Mouse (Mus musculus): Measurements from ENCODE around the gene Tspan18.

The Tspan18 gene

DNA sequence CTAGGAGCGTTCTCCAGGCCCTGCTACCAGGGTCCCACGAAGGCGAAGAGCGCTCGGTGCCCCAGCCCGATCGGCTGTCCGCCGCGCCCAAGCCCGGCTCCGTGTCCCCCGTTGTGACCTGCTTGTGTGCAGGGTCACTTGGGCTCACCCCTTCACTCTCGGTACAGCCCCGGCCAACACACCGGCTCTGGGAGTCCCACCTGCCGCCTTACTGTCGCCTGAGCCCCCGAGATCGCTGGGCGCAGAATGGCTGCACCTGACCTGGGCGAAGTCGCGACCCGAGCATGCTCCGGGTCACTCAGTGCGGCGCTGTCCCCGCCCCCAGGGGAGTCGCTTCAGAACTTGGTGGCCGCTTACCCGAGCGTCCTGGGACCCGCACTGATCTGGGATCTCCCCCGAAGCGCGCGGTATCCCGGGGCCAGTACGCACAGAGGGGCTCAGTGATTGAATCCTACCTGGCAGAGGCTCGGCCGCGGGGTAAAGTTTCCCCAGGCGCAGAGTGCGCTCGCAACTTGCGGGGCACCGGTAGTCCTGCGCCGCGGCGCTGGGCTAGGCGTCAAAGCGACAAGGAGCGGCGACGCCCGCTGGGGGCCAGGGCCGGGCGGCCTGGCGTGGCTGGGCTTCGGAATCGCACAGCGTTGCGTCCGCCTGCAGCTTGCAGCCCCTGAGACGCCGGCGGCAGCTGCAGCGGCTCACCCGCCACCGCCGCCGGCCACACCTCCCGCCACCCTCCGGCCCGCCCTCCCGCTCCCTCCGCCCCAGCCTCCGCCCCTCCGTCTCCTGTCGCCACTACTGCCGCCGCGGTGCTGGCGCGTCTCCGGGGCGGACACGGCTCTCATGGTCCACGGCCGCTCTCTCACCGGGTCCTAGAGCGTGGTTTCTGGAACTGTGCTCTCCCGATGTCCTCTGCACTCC lies at the start of gene Tspan18:
Gene Tspan18, minus strand, starts transcription at position 689 of the 915 bp plus-strand sequence.
- DNase-seq (ENCODE audit: low spot score), result peak; percentile 45

DNA sequence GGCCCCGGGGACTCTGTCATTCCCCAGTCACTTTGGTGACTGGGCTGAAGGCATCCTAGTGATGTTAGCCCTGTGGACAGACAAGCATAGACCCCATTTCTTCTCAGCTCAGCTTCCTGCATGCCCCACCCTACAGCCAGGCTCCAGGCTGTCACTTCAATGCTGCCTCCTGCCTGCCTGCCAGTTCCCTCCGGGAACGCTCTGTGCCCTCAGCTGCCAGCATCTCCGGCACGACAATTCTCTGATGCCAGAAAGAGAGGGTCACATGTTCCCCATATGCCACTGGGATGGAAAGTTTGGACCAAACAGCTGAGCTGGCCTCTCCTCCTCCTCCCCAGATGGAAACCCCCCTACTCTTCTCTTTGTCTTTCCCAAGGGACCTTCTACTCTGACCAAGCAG lies 49.5 kb upstream of the Tspan18 start:
- DNase-seq (ENCODE audit: low spot score), result no peak

DNA sequence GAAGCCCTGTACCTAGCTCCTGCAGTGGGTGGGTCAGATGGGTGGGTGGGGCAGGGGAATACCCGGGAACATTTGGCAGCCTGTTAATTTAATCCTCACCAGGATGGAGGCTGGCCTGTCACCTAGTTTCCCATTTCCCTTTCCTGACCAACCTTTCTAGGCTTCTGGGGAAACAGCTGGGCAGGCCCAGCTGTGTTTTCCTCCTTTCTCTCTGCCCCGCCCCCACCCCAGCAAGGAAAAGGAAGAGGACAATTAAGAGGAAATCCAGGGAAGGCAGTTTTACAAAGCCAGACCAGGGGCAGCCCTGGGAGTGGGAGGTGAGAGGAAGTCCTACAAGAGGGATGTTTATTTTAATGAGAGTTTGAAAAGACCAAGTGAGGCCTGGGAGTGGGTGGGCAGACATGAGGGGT lies 46.4 kb upstream of the Tspan18 start:
- DNase-seq (ENCODE audit: low spot score), result no peak

DNA sequence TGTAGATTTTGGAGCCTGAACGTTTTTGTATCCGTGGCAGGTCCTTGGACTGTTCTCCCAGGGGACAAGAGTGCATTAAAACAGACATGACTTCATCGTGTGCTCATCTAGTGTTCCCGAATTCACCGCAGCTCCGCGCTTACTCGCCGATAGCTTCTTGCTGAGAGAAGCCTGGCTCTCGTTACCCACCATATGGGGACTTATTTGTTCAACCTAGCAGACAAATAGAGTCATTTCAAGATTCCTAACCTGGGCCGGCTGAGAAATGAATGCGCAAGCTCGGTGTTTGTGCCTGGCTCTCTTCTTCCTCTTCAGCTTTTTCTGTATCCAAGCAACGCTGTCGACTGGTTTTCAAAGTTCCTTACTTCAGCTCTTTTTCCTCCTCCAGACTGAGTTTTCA lies 43.5 kb upstream of the Tspan18 start:
- DNase-seq (ENCODE audit: low spot score), result no peak

DNA sequence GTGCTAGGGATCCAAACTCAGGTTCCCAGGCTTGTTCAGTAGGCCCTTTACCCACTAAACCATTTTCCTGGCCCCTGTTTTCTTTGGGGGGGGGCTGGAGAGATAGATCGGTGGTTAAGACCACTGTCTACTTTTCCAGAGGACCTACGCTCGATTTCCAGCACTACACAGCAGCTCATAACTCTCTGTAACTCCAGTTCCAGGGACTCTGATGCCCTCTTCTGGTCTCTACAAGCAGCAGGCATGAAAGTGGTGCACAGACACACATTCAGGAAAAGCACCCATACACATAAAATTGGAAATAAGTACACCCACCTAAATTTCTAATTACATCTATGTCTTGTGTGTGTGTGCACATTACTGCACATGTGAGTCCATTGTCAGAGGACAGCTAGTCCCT lies 42.9 kb upstream of the Tspan18 start:
- no peak for DNase-seq (ENCODE audit: low spot score)

DNA sequence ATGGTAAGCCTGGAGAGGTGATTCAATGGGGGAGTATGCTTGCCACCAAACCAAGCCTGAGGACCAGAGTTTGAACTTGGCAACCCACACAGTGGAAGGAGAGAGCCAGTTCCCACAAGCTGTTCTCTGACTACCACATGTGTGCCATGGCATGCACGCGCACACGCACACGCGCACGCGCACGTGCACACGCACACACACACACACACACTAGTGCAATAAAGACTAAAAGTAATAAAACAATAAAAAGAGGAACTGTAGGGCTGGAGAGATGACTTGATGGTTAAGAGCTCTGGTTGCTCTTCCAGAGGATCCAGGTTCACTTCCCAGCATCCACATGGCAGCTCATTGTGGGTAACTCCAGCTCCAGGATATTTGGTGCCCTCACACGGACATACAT lies 38.6 kb upstream of the Tspan18 start:
- no peak for DNase-seq (ENCODE audit: low spot score)

DNA sequence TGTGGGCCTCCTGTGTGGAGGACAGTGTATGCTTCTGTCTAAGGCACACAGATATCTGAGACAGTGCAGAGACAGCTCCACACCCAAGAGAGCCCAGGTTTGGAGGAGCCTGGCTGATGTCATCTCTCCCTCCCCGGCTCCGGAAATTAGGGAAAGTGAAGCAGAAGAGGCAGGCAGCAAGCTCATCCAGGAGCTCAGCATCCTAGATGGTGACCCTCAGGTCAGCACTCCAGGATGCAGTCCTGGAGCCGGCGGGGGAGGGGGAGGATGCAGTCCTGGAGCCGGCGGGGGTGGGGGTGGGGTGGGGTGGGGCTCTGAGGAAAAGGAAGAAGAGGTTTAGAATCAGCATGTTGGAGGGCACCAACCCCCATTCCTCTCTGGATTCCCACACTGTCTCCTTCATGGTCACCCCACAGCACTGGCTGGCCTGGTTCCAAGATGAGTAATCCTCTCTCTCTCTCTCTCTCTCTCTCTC lies 37.8 kb upstream of the Tspan18 start:
- no peak for DNase-seq (ENCODE audit: low spot score)

DNA sequence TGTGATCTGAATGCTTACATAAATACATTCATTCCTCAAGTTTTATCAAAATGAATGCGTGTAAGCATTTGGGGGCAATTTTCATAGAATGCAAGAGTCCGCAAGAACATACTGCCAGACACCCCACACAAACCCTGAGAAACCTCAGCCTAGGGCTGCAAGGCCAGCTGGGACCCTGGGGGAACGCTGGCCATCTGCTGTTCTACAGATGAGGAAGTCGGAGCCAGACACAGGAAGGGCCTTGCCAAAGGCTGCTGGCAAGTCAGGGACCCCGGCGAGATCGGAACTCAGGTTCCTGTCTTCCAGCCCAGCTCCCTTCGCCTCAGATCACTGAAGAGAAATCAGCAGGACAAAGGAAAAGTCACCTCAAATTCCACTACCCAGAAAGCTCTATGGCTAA lies 34.6 kb upstream of the Tspan18 start:
- no peak for DNase-seq (ENCODE audit: low spot score)

DNA sequence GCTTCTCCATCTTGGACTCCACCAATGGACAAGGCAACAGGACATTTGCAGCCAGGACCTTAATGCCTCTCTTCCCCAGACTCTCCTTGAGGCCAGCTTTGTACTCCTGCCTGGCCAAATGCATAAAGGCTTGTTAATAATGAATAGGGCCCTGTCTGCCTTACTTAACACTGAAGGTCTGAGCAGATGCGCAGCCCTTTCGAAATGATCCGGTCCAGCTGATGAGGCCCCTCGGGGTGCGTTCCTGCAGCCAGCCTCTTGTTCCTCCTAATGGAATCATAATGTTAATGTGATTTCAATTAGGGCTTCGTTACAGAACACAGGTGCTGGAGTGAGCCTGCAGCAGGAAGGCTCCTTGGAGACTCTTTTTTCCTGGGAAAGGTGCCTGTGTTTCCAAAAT lies 33.7 kb upstream of the Tspan18 start:
- DNase-seq (ENCODE audit: low spot score), result no peak

DNA sequence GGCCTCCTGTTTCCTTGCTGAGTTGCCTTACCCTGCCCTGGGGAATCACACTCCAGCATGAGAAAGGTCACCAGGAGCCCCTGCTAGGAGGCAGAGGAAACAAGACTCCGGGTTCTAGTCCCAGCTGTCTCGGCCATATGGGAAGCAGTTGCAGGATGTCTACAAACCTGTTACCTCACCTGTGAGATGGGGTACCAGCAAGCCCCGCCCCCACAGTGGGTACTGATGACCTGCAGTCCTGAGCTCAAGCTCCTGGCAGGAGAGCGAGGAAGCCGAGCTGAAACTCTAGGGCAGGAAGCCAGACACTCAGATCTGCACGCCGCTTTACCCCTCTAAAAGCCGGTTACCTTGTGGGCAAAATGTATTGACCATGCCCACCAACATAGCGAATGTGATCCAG lies 31.1 kb upstream of the Tspan18 start:
- no peak for DNase-seq (ENCODE audit: low spot score)

DNA sequence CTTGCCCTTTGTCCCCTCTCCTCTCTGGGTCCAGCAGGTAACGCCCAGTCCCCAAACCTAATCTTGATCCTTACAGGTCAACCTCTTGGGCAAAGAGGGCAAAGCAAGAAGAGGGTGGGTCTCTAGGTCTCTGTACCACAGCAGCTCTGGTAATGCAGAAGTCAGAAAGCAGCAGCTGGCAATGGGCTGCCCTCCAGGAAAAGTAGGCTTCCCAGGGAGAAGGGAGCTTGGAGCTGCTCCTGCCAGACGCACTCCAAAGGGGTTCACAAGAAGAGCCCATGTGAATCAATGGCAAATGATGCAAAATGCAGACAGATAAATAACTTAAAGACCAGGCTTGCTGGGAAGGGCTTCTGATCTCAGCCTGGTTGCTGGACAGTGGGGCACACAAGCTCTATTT lies 30.6 kb upstream of the Tspan18 start:
- no peak for DNase-seq (ENCODE audit: low spot score)

DNA sequence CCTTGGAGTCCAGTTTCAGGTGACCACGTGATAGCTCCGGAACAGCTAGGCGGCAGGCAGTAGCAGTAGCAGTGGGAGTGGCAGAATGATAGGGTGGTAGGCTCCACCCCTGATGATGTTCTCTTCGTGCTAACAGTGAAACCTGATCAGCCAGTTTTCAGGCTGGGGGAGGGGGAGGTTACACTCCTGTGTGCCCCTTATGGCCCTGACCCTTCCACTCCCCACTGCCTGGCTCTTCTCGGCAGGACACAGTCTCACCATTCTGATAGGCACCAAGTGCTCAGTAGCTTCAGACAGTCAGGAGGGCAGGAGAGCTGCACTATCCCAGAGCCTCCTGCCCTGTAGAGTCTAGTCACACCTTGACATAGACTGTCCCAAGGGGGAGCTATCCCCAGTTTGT lies 27.1 kb upstream of the Tspan18 start:
- DNase-seq (ENCODE audit: low spot score), result no peak

DNA sequence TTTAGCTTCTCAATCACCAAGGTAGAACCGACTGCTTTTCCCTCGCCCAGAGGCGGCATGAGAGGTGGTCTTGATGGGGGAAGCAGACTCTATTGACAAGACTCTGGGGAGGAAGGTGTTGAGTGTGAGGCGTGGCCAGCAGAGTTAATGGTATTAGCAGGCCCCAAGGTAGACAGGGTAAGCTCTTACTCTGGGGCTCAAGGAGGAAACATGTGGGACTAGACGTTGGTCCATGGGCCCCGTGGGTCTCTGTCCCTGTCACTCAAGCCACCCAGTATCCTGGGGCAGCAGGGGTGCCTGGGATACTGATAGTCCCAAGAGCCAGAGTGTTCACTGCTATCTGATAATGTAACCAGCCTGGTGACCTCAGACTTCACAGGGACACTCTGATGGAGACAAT lies 26.0 kb upstream of the Tspan18 start:
- no peak for DNase-seq (ENCODE audit: low spot score)

DNA sequence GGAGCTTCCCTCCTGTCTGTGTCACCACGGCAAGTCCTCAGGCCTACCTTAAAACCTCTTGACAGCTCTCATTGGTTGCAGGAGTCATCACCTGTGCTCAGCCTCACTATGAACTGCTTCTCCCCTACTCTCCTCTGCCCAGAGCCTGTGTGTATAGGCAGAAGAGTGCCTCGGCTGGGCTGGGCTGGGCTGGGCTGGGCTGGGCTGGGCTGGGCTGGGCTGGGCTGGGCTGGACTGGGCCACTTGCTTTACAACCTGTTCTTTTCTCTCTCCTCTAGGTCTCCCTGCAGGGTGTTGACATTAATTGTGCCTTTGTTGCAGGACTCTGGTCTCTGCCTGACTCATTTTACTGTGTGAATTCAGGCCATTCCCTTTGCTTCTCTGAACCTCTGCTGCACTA lies 23.1 kb upstream of the Tspan18 start:
- DNase-seq (ENCODE audit: low spot score), result no peak

DNA sequence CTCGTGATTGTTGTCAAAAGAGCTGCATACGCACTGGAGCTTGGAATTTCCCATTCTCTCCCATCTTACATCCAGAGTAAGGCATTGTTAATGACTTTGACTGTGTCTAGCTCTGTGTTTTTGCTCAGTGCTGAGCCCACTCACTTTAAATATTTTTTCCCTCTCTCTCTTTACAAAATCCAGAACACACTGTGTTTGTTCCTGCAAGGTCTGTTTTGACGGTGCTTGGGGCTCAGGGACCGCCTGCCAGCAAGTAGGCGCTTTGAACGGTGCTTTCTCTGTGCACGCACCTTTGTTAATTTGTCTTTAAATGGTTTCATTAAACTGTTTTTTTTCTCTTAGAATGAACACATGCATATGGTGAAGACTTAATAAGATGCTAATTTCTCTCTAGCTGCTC lies 21.5 kb upstream of the Tspan18 start:
- no peak for DNase-seq (ENCODE audit: low spot score)

DNA sequence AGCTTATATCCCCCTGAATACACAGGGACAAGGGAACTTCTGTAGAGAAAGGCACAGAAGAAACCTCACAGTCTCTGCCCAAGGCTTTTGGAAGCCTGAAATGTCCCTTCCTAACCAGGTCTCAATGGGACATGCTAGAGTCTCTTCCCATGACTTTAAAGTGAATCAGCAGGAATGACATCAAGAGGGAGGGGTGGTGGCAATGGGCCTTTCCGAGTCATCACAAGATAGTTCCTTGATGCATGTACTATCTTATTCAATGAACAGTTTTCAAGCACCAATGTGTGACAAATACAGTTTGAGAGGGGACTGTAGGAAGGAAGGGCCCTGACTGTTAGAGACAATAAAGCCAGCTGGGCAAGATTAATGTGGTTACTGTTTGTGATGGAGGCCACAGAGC lies 20.3 kb upstream of the Tspan18 start:
- DNase-seq (ENCODE audit: low spot score), result no peak

DNA sequence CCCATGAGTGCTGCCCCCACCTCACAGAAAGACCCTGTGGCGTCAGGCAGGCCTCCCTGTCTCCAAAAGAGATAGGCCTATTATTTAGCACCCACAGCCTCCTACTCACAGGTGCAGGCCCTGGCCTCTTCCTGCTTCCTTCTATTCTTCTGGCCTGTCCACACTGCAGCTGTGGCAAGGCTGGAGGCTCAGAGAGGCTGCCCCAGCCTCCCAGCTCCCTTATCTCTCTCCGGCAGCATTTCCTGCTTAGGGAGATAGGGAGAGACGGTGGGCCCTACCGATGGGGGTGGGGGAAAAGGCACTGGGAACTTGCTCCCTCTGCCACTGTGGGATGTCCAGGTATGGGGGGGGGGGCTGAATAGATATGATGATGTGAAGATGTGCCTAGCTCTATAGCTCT lies 19.4 kb upstream of the Tspan18 start:
- DNase-seq (ENCODE audit: low spot score), result no peak

DNA sequence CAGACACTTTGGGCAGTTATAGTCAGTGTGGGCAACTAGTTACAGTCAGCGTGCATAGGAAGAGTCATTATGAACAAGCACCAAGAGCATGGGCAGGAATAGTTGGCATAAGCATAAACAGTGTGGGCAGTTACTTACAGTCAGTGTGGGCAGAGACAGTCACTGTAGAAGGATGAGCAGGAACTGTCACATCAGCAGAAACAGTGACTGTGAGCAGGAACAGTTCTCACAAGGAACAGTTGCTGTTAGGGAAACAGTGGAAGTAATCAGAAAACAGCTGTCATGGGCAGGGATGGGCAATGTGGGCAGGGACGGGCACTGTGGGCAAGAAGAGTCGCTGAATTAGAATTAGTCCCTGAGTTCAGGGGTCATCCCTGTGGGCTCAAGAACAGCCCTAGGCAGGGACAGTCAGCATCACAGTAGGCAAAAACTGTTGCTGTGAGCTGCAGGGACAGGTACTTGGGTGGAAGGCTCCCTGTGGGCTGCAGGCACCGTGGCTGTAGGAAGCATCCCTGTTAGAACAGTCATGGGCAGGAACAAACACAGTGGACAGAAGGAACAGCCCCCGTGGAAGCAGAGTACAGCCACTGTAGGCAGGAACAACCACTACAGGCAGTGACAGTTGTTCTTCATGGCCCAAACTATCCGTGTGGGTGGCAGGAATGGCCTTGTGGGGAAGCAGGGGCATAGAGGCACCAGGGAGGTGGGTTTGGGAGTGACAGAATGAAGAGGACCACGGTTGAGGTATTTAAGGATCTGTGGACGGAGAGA lies 18.8 kb upstream of the Tspan18 start:
- DNase-seq (ENCODE audit: low spot score), result no peak

DNA sequence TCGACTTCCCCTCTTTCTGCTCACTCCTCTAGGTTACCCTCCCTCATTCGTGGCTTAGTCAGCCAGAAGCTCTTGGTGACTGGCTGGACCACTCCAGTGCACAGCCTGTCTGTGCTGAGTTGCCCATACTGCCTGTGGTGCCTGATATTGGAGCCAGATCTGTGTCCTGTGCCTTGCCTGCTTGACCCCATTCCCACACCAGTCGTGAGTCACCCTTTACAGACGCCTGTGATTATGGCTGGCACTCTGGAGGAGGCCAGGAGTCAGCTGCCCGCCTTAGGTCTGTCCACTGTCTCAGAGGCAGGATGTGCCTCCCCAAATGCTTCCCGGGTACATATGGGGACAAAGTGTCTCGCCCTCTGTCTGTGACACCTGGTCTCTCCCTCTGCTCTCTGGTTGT lies 17.0 kb upstream of the Tspan18 start:
- no peak for DNase-seq (ENCODE audit: low spot score)

DNA sequence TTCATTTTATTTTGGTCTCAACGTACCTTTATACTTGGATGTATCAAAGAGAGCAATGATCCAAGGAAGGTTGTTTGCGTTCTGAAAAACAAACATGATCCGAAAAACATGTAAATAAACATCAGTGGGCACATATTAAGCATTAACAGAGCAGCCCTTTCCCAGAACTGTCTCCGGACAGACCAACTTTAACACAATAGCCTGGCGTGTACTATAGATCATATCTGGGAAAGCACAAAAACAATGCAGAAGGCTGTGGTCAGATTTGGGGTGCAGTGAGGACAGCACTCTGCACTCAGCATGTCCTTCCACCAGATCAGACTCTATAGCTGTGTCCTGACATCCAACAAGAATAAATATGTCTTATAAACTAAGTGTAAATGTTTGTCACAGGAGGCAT lies 12.7 kb upstream of the Tspan18 start:
- DNase-seq (ENCODE audit: low spot score), result no peak

DNA sequence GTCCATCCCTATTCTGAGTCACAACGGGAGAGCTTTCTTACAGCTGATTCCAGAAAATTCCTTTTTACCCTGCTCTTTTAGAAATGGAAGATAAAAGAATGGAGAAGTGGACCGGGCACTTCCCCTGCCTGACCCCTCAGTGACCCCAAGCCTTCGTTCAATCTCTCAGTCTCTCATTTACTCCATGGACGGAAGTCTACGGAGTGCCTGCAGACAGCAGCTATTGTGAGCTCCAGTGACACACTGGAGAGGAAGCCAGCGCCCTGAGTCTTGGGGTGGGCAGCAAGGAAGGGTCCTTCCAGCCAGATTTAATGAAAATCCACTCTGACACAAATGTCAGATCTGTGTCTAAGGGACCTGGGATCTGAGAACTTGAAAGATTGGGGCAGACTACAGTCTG lies 12.3 kb upstream of the Tspan18 start:
- DNase-seq (ENCODE audit: low spot score), result no peak

DNA sequence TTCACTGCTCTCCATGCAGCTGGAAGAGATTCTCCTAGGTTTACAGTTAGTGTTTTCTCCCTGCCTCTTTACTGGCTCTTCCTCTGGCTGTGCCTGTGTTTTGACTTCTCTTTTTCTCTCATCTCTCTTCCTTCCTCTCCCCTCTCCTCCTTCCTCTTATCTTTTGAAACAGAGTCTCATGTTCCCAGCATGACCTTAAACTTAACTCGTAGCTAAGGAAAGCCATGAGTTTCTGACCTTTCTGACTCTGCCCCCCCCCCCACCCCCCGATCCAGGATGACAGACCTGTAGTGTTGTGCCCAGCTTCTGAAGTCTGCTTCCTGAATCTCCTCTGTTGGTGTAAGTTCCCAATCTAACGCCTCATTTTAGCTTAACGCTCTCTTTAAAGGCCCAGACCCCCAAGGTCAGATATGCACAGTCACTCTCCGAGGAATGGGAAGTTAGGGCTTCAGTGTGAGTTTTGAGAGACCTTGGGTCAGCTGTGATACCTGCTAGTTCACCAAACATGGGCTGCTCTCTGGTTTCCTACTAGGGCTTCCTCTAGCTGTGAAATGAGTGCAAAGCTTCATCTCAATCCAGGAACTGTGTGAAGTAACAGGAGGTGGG lies 11.5 kb upstream of the Tspan18 start:
- DNase-seq (ENCODE audit: low spot score), result no peak

All from ovary, postnatal 10 days (tissue).